Mouse (Mus musculus): ENCODE data around the gene Dclk1.

- TF ChIP-seq POLR2A (IDR thresholded peaks at IDR 0.05; ENCODE audit: low read depth, low read length) = no peak
- no peak for TF ChIP-seq CTCF (IDR thresholded peaks at IDR 0.05; ENCODE audit: borderline replicate concordance, insufficient read depth, low read length)
Measured at GRCm38 (mm10) chr3:55350194-55350593, 108.0 kb downstream of the Dclk1 start.
